Mouse (Mus musculus) liver, embryonic 11.5 days (tissue): ENCODE data around the gene AC109138.7. TPM values are rescaled to one million over a fixed set of nuclear protein-coding genes. Genes with fewer than 3 reads are reported as not detected.

Experiments used
- ATAC-seq: fragments of 200-750 bp; cut with Nextera tagmentation; replicated peaks from 2 replicates; pipeline ENCODE4 v1.8.0; 2017; ENCODE audit warnings: moderate number of reproducible peaks, mild to moderate bottlenecking, moderate TSS enrichment, moderate library complexity; ENCODE audit not compliant: low FRiP score
- DNase-seq: peaks from one replicate; pipeline ENCODE4 v3.0.0-alpha.2; 2017; ENCODE audit warnings: low spot score
- H3K27ac ChIP-seq: fragments of 300-500 bp; sonication (generic); 2 replicates; pipeline ENCODE4 v1.5.1; 2014; ENCODE audit warnings: mild to moderate bottlenecking, low read depth, low read length, control low read depth
- H3K27me3 ChIP-seq: fragments of 300-500 bp; sonication (generic); replicated peaks from 2 replicates; pipeline ENCODE4 v1.6.1; 2014; ENCODE audit warnings: low read length, mixed read lengths; ENCODE audit not compliant: control insufficient read depth, insufficient read depth
- H3K36me3 ChIP-seq: fragments of 300-500 bp; sonication (generic); 2 replicates; pipeline ENCODE4 v1.6.1; 2014; ENCODE audit warnings: mild to moderate bottlenecking, low read length, moderate library complexity, mixed read lengths; ENCODE audit not compliant: control insufficient read depth, insufficient read depth
- H3K4me1 ChIP-seq: fragments of 300-500 bp; sonication (generic); replicated peaks from 2 replicates; pipeline ENCODE4 v1.6.1; 2014; ENCODE audit warnings: low read length, mixed read lengths; ENCODE audit not compliant: control insufficient read depth, insufficient read depth
- H3K4me2 ChIP-seq: fragments of 300-500 bp; sonication (generic); 2 replicates; pipeline ENCODE4 v1.6.1; 2014; ENCODE audit warnings: mild to moderate bottlenecking, control low read depth, moderate library complexity
- H3K4me3 ChIP-seq: fragments of 300-500 bp; sonication (generic); 2 replicates; pipeline ENCODE4 v1.5.1; 2014; ENCODE audit warnings: low read depth, low read length, control low read depth
- H3K9ac ChIP-seq: fragments of 300-500 bp; sonication (generic); 2 replicates; pipeline ENCODE4 v1.6.1; 2014; ENCODE audit warnings: low read depth, low read length, control low read depth
- H3K9me3 ChIP-seq: fragments of 300-500 bp; sonication (generic); 2 replicates; pipeline ENCODE4 v1.6.1; 2016; ENCODE audit warnings: low read length, inconsistent platforms, mixed read lengths; ENCODE audit not compliant: control insufficient read depth
- WGBS: fragments of 180-500 bp; shearing (Covaris S2); extraction: QIAGEN DNeasy Blood & Tissue Kit; methylation state at CpG from one replicate; pipeline ENCODE4 v1.1.7; 2014; 5-methylcytosine and 5-hydroxymethylcytosine counted together
- polyA plus RNA-seq: library from polyadenylated mRNA; unstranded; fragments of >200 nt; fragmentation: Nextera tagmentation; extraction: Ambion mirVana; gene quantifications from 2 replicates; pipeline ENCODE4 v1.2.1, GENCODE M21; 2014

Gene AC109138.7
- polyA plus RNA-seq, 1 experiment from 2014 or later: not detected

DNA sequence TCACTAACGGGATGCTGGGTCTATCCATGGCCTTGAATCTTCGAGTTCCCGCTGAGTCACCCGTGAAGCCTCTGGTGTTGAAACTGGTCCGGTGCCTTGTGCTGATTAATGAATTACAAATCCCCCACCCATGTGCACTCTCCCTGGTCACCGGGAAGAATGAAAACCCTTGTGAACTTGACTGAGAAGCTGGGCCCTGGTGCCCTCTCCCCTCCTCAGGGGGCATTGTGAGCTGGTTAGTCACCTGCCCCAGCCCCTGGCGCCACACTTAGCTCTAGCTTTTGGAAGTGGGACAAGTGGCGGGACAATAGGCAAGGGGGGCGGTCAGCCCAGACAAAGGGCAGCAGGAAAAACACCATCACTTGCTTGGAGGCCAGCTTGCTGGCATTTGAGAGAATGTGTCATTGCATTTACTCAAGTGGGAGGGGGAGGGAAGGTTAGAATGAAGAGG is 608 bp upstream of the AC109138.7 start:
- ATAC-seq: no peak
- Histone ChIP-seq H3K9me3 (no peaks in the 10 kb centered on the region), H3K36me3 (no peaks in the 10 kb centered on the region), H3K9ac (no peak overlapping the region), H3K4me2 (peak overlapping the region; percentile 84), H3K27me3 (peaks cover 90% of the 10 kb centered on the region), H3K4me1 (peaks cover 33% of the 10 kb centered on the region), H3K27ac (no peak overlapping the region), H3K4me3 (peak overlapping the region; percentile 67)
- DNase-seq: no peak
- 3% methylated on average over 9 of the region's 9 CpGs for WGBS

DNA sequence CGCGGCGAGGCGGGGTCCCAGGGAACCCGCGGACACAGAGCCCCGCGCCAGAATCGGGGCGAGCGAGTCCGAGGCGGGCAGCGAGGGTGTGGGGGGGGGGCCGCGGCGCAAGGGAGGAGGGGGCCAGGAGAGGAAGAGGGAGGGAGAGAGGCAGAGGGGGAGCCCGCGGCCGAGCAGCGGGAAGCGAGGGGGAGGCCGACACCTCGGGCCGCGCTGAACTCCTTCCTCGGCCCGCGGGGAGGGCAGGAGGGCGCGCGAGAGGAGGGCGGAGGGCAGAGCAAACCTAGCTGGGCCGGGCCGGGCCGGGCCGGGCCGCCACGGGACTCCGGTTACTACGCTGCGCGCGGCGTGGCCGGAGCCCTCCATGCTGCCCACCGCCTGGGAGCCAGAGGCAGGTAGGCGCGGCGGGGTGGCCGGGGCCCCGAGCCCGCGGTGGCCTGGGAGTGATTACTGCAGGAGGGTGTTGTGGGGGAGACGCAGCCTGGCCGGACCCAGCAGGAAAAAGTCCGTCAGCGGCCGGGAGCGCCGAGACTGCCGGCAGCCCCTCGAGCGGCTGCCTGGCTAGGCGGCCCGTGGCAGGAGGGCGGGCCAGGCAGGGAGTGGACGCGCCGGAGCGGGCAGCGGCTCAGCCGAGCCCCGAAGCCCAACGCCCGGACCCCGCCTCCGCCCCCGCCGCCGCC is 754 bp downstream of the AC109138.7 start:
- peak; percentile 22; the same call in 1 of the 2 replicates for ATAC-seq
- Histone ChIP-seq H3K9me3 (no peaks in the 10 kb centered on the region), H3K36me3 (no peaks in the 10 kb centered on the region), H3K4me3 (peak overlapping the region; percentile 67), H3K4me1 (peaks cover 35% of the 10 kb centered on the region), H3K27ac (peak overlapping the region; percentile 82), H3K27me3 (peaks cover 82% of the 10 kb centered on the region), H3K9ac (peak overlapping the region; percentile 73), H3K4me2 (peak overlapping the region; percentile 84)
- WGBS: 1% methylated on average over 54 of the region's 81 CpGs
- no peak for DNase-seq

DNA sequence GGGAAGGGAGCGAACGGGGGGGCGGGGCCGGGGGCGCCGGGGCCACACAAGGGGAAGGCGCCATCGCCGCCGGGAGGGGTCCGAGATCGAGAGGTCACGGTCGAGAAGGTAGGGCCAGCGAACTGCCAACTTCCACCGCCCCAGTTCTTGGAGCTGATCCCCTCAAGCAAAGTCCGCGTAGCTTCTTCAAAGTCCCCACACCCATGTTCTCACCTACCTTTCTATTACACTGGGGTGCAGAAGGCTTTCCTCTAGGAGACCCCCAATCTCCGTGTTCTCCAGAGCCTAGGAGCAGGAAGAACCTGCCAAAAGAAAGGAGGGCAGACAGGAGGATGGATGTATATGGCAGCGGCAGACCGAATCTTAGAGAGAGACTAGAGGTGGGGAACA is 1.3 kb downstream of the AC109138.7 start:
- Histone ChIP-seq H3K9me3 (no peaks in the 10 kb centered on the region), H3K36me3 (no peaks in the 10 kb centered on the region), H3K4me2 (peak overlapping the region; percentile 84), H3K27ac (peak overlapping the region; percentile 82; the same call in 1 of the 2 replicates), H3K4me1 (peaks cover 40% of the 10 kb centered on the region), H3K27me3 (peaks cover 81% of the 10 kb centered on the region), H3K4me3 (peak overlapping the region; percentile 67), H3K9ac (peak overlapping the region; percentile 73)
- no peak for DNase-seq
- ATAC-seq: no peak
- WGBS: 1% methylated on average over 14 of the region's 21 CpGs

- peaks cover 48% of the 10 kb centered on the region for H3K4me1 ChIP-seq
- 16% methylated on average over 14 of the region's 14 CpGs for WGBS
- no peak overlapping the region for H3K9ac ChIP-seq
Observed at GRCm38 (mm10) chr19:4216041-4216685, 2.0 kb downstream of the AC109138.7 start.

DNA sequence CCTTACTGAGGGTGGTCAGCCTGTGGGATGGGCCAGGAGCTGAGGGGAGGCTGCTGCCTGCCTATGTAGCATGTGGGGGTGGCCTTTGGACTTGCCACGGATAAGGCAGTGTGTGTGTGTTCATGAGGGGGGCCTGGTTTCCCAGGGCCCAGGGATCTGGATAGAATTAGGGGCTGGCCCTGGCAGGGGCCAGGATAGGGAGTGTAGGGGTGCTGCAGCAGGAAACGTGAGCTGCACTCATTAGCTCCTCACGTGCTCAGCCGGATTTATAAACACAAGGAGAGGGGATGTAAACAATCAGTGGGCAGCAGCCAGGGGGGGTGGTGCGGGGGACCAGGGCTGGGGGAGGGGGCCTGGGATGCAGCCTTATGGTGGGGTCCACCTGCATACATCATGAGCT is 3.0 kb downstream of the AC109138.7 start:
- WGBS: 36% methylated on average over 5 of the region's 5 CpGs
- no peak overlapping the region for H3K4me3 ChIP-seq
- peak overlapping the region; percentile 40 for H3K4me2 ChIP-seq
- no peak for ATAC-seq
- peaks cover 68% of the 10 kb centered on the region for H3K27me3 ChIP-seq
- H3K9ac ChIP-seq: no peak overlapping the region
- no peaks in the 10 kb centered on the region for H3K36me3 ChIP-seq
- no peaks in the 10 kb centered on the region for H3K9me3 ChIP-seq
- H3K4me1 ChIP-seq: peaks cover 57% of the 10 kb centered on the region
- no peak overlapping the region for H3K27ac ChIP-seq
- no peak for DNase-seq

More at GRCm38 (mm10) chr19:4216041-4216685, 2.0 kb downstream of the AC109138.7 start:
- Histone ChIP-seq H3K27me3 (peaks cover 74% of the 10 kb centered on the region), H3K4me2 (peak overlapping the region; percentile 84), H3K9me3 (no peaks in the 10 kb centered on the region), H3K4me3 (peak overlapping the region; percentile 5; the same call in 1 of the 2 replicates), H3K36me3 (no peaks in the 10 kb centered on the region), H3K27ac (no peak overlapping the region)
- ATAC-seq (no peak), DNase-seq (no peak)

GRCm38 (mm10) chr19:4217855-4218254 is 3.7 kb downstream of the AC109138.7 start:
- peak overlapping the region; percentile 28; the same call in 1 of the 2 replicates for H3K27ac ChIP-seq
- no peaks in the 10 kb centered on the region for H3K36me3 ChIP-seq
- no peak overlapping the region for H3K9ac ChIP-seq
- ATAC-seq (no peak), DNase-seq (no peak)
- no peak overlapping the region for H3K4me2 ChIP-seq
- H3K27me3 ChIP-seq: peaks cover 61% of the 10 kb centered on the region
- 57% methylated on average over 3 of the region's 3 CpGs for WGBS
- H3K4me1 ChIP-seq: peaks cover 62% of the 10 kb centered on the region
- H3K9me3 ChIP-seq: no peaks in the 10 kb centered on the region
- H3K4me3 ChIP-seq: no peak overlapping the region

DNA sequence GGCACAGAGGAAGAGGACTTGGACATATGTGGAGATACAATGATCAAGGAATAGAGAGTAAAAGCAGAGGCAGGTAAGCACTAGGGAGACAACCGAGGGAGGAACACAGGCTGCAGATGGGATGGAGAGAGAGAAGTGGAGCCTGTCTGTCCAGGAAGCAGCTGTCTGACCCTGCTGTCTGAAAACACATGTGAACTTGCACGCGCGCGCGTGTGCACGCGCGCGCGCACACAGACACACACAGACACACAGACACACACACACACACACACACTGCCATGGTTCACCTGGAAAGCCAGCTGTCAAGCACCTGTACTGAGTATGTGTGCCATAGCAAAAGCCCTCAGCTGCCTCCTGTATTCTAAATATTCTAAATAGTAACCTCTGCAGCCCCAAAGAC is 4.1 kb downstream of the AC109138.7 start:
- H3K4me2 ChIP-seq: no peak overlapping the region
- H3K9me3 ChIP-seq: no peaks in the 10 kb centered on the region
- 85% methylated on average over 11 of the region's 11 CpGs for WGBS
- H3K36me3 ChIP-seq: no peaks in the 10 kb centered on the region
- H3K4me1 ChIP-seq: peaks cover 58% of the 10 kb centered on the region
- no peak overlapping the region for H3K4me3 ChIP-seq
- ATAC-seq (no peak), DNase-seq (no peak)
- peak overlapping the region; percentile 28; the same call in 1 of the 2 replicates for H3K27ac ChIP-seq
- no peak overlapping the region for H3K9ac ChIP-seq
- peaks cover 57% of the 10 kb centered on the region for H3K27me3 ChIP-seq

DNA sequence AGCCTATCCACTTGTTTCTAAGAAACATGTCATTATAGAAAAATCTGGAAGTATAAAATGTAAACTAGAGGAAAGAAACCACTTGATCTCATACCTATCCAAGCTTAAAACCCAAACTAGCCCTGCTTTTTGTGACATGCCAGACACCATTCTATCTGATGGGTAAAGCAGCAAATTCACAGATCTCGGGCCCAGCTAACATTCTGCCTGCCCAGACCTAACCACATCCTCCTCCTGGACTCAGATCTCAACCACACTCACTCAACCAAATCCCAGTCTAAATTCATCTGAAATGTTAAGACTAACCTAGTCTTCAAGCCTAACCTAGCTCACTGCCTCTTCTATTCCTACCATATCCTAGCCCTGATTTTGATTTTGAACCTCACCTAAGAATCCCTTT is 4.6 kb downstream of the AC109138.7 start:
- H3K9me3 ChIP-seq: no peaks in the 10 kb centered on the region
- peaks cover 52% of the 10 kb centered on the region for H3K27me3 ChIP-seq
- ATAC-seq: no peak
- no peak overlapping the region for H3K4me2 ChIP-seq
- 44% methylated on average over 1 of the region's 1 CpGs for WGBS
- no peak overlapping the region for H3K27ac ChIP-seq
- H3K36me3 ChIP-seq: no peaks in the 10 kb centered on the region
- no peak for DNase-seq
- no peak overlapping the region for H3K9ac ChIP-seq
- peaks cover 54% of the 10 kb centered on the region for H3K4me1 ChIP-seq
- no peak overlapping the region for H3K4me3 ChIP-seq
